Mouse (Mus musculus) liver, embryonic 14.5 days (tissue): ENCODE data around the gene Socs1.

ENCODE experiments used
- CTCF ChIP-seq: IDR thresholded peaks from 2 replicates; pipeline ENCODE4 v1.5.1; 2016; ENCODE audit warnings: antibody characterized with exemption, low read depth, control low read depth
- EP300 ChIP-seq: IDR thresholded peaks from 2 replicates; pipeline ENCODE4 v1.6.1; 2016; ENCODE audit warnings: antibody characterized with exemption, low read depth

DNA sequence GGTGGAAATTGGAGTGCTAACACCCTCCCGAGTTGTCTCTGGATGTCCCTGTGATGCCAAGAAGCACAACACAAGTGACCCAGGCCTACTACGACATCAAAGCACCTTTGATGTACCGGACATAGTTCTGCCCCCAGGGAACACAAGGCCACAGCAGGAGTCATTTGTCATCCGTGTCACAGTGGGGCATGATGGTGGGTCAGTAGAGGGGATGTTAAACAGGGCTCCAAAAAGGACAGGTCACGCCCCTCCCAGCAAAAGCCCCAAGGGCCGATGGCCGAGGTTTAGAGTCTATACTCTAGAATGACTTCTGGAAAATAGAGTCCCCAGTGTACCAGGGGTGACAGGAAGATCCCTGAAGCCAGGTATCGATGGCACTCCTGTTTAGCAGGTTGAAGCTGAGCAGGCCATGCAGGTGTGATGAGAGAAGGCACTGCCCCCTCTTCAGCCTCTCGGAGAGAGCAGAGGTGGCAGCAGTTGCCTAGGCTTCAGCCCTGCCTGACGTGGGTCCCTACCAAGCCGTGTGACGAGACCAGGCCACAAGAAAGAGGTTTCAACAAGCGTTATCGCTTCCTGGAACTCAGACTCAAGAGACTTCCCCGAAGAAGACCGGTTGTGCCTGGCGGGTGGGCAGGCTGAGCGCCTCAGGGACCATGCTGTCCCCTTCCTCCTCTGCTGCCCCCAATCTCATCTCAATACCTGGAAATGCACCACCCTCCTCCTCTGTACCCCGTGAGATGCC is 13.4 kb downstream of the Socs1 start:
- no peak for TF ChIP-seq CTCF
- TF ChIP-seq EP300: no peak
